Mouse (Mus musculus): ENCODE measurements around the gene Wdcp.

DNA sequence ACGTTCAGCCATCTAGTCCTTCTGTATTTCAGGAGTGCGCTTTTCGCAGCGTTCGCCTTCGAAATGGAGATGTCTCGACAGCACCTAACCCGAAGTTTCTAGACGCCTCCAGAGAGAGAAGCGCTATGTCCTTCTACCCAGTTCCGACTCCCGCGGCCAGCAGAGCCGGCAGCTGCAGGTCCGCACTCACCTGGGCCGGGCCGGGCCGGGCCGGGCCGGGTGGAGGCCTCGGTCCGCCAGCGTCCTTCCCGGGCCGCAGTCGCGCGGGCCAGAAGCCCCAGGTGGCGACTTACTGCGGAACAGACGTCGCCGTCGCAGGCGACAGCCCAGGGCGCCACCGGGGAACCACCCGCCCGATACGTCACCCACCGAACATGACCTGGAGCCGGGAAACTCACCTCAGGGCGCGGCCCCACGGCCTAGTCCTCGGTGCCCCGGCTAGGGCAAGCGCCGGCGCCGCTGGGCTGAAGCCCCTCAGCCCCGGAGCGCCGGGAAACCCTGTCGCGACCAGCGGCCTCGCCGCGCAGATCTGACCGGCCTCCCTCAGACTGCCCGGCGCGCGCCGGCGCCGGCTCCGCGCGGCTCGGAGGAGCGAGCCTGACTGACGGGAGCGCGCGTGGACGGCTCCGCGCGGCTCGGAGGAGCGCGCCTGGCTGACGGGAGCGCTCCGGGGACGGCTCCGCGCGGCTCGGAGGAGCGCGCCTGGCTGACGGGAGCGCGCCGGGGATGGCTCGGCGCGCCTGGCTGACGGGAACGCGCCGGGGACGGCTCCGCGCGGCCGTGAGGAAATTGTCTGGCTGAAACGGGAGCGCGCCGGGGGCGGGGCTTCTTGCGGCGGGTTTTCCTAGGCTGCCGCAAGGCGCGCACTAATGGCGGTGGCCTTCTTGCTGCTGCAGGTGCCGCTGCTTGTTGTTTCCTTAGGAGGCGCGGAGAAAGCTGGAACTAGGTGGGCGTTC is 64.1 kb downstream of the Wdcp start, which contains the start of gene Ubxn2a:
- no peak for TF ChIP-seq CTCF (IDR thresholded peaks at IDR 0.05; ENCODE audit: low read depth, low read length)
- no peak for TF ChIP-seq POLR2AphosphoS5 (IDR thresholded peaks at IDR 0.05; ENCODE audit: insufficient replicate concordance, low read depth, low read length)
- no peak for TF ChIP-seq GATA1 (IDR thresholded peaks at IDR 0.05; ENCODE audit: borderline replicate concordance, low read length)
- no peak for TF ChIP-seq TAL1 (conservative IDR thresholded peaks at IDR 0.05; ENCODE audit: low read depth, low read length)

All from G1E (cell line).